Mouse (Mus musculus): ENCODE measurements at regions not wholly inside any gene's neighbourhood (a gene's known extent, or its start where the extent isn't known, plus 50 kb on each side); places are given as distances from the start of the nearest gene placed in this dataset.
A peak's percentile ranks its signal among the peaks of the same experiment; 100 is the strongest.
"Not testable (repeated sequence)": the region's sequence is repeated elsewhere in the genome, so short reads cannot be mapped to it uniquely, and the experiment has no call there.

DNA sequence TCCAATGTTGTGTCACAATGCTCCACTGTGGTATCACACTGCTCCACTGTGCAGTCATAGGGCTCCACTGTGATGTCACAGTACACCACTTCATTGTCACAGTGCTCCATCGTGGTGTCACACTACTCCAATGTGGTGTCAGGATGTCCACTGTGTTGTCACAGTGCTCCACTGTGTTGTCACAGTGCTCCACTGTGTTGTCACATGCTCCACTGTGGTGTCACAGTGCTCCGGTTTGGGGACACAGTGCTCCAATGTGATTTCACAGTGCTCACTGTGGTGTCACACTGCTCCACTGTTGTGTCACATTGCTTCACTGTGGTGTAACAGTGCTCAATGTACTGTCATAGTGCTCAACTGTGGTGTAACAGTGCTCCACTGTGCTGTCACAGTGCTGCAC, 108.1 kb upstream of the Scaf8 start:
- H3K27me3 ChIP-seq (replicated peaks; ENCODE audit: low read depth, poor library complexity, severe bottlenecking) = no peaks in the 10 kb centered on the region
- 84% methylated on average over 2 of the region's 2 CpGs for WGBS

DNA sequence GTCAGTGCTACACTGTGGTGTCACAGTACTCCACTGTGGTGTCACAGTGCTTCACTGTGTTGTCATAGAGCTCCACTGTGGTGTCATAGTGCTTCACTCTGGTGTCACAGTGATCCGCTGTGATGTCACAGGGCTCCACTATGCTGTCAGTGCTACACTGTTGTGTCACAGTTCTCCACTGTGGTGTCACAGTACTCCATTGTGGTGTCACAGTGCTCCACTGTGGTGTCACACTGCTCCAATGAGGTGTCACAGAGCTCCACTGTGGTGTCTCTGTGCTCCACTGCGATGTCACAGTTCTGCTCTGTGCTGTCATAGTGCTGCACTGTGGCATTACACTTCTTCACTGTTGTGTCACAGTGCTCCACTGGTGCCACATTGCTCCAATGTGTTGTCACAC, 107.5 kb upstream of the Scaf8 start:
- WGBS = 66% methylated on average over 2 of the region's 2 CpGs
- peak; percentile 5 for DNase-seq (ENCODE audit: low spot score)
- no peaks in the 10 kb centered on the region for H3K36me3 ChIP-seq (replicated peaks)
- H3K4me3 ChIP-seq = no peak overlapping the region
- peaks cover 89% of the 10 kb centered on the region for H3K9me3 ChIP-seq
- H3K27me3 ChIP-seq (replicated peaks; ENCODE audit: low read depth, poor library complexity, severe bottlenecking) = no peaks in the 10 kb centered on the region
- no peak overlapping the region for H3K27ac ChIP-seq (replicated peaks)
- H3K4me1 ChIP-seq = no peaks in the 10 kb centered on the region

More for the DNA sequence above, 108.1 kb upstream of the Scaf8 start:
- Histone ChIP-seq H3K4me3 (no peak overlapping the region), H3K27ac (replicated peaks) (no peak overlapping the region), H3K9me3 (peaks cover 88% of the 10 kb centered on the region), H3K36me3 (replicated peaks) (no peaks in the 10 kb centered on the region), H3K4me1 (no peaks in the 10 kb centered on the region)
- peak; percentile 4 for DNase-seq (ENCODE audit: low spot score)

DNA sequence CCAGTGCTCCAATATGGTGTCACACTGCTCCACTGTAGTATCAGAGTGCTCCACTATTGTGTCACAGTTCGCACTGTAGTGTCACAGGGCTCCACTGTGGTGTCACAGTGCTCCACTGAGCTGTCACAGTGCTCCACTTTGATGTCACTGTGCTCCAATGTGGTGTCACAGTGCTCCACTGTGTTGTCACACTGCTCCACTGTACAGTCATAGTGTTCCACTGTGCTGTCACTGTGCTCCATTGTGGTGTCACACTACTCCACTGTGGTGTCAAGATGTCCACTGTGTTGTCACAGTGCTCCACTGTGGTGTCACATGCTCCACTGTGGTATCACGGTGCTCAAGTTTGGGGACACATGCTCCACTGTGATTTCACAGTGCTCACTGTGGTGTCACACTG, 104.8 kb upstream of the Scaf8 start:
- WGBS = 61% methylated on average over 2 of the region's 2 CpGs
- H3K4me1 ChIP-seq = no peaks in the 10 kb centered on the region
- DNase-seq (ENCODE audit: low spot score) = peak; percentile 5
- no peaks in the 10 kb centered on the region for H3K27me3 ChIP-seq (replicated peaks; ENCODE audit: low read depth, poor library complexity, severe bottlenecking)
- peaks cover 93% of the 10 kb centered on the region for H3K9me3 ChIP-seq
- H3K36me3 ChIP-seq (replicated peaks) = no peaks in the 10 kb centered on the region
- H3K27ac ChIP-seq (replicated peaks) = no peak overlapping the region
- no peak overlapping the region for H3K4me3 ChIP-seq

DNA sequence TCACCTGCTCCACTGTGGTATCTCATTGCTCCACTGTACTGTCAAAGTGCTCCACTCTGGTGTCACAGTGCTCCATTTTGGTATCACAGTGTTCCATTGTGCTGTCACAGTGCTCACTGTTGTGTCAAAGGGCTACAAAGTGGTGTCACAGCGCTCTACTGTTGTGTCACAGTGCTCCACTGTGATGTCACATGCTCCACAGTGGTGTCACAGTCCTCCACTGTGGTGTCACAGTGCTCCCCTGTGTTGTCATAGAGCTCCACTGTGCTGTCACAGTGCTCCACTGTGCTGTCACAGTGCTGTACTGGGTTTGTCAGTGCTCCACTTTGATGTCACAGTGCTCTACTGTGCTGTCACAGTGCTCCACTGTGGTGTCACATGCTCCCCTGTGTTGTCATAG, 102.7 kb upstream of the Scaf8 start:
- Histone ChIP-seq H3K4me1 (no peaks in the 10 kb centered on the region), H3K9me3 (peaks cover 98% of the 10 kb centered on the region), H3K36me3 (replicated peaks) (no peaks in the 10 kb centered on the region), H3K27me3 (replicated peaks; ENCODE audit: low read depth, poor library complexity, severe bottlenecking) (no peaks in the 10 kb centered on the region), H3K4me3 (no peak overlapping the region), H3K27ac (replicated peaks) (no peak overlapping the region)
- 48% methylated on average over 1 of the region's 1 CpGs for WGBS
- DNase-seq (ENCODE audit: low spot score) = no peak

DNA sequence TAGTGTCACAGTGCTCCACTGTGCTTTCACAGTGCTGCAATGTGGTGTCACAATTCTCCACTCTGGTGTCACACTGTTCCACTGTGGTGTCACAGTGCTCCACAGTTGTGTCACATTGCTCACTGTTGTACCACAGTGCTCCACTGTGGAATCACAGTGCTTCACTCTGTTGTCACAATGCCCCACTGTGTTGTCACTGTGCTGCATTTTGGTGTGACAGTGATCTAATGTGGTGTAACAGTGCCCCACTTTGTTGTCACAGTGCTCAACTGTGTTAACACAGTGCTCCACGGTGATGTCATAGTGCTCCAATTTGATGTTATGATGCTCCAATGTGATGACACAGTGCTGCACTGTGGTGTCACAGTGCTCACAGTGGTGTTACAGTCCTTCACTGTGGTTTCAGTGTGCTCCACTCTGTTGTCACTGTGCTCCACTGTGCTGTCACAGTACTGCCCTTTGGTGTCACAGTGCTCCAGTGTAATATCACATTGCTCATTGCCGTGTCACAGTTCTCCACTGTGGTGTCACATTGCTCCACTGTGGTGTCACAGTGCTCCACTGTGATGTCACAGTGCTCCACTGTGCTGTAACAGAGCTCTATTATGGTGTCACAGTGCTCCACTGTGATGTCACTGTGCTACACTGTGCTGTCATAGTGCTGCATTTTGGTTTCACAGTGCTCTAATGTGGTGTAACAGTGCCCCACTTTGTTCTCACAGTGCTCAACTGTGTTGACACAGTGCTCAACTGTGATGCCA, 95.0 kb upstream of the Scaf8 start:
- H3K4me3 ChIP-seq = no peak overlapping the region
- peak; percentile 3 for DNase-seq (ENCODE audit: low spot score)
- H3K27me3 ChIP-seq (replicated peaks; ENCODE audit: low read depth, poor library complexity, severe bottlenecking) = no peaks in the 10 kb centered on the region
- no peaks in the 10 kb centered on the region for H3K4me1 ChIP-seq
- WGBS = 90% methylated on average over 2 of the region's 2 CpGs
- H3K36me3 ChIP-seq (replicated peaks) = no peaks in the 10 kb centered on the region
- peaks cover 91% of the 10 kb centered on the region for H3K9me3 ChIP-seq
- H3K27ac ChIP-seq (replicated peaks) = no peak overlapping the region

DNA sequence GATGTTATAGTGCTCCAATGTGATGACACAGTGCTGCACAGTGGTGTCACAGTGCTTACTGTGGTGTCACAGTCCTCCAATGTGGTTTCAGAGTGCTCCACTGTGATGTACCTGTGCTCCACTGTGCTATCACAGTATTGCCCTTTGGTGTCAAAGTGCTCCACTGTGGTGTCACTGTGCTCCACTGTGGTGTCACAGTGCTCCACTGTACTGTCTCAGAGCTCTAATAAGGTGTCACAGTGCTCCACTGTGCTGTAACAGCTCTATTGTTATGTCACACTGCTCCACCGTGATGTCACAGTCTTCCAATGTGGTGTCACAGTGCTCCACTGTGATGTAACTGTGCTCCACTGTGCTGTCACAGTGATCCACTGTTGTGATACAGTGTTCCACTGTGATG, 94.4 kb upstream of the Scaf8 start:
- no peak overlapping the region for H3K27ac ChIP-seq (replicated peaks)
- no peaks in the 10 kb centered on the region for H3K27me3 ChIP-seq (replicated peaks; ENCODE audit: low read depth, poor library complexity, severe bottlenecking)
- 85% methylated on average over 1 of the region's 1 CpGs for WGBS
- H3K36me3 ChIP-seq (replicated peaks) = no peaks in the 10 kb centered on the region
- peaks cover 91% of the 10 kb centered on the region for H3K9me3 ChIP-seq
- H3K4me1 ChIP-seq = no peaks in the 10 kb centered on the region
- DNase-seq (ENCODE audit: low spot score) = no peak
- no peak overlapping the region for H3K4me3 ChIP-seq

DNA sequence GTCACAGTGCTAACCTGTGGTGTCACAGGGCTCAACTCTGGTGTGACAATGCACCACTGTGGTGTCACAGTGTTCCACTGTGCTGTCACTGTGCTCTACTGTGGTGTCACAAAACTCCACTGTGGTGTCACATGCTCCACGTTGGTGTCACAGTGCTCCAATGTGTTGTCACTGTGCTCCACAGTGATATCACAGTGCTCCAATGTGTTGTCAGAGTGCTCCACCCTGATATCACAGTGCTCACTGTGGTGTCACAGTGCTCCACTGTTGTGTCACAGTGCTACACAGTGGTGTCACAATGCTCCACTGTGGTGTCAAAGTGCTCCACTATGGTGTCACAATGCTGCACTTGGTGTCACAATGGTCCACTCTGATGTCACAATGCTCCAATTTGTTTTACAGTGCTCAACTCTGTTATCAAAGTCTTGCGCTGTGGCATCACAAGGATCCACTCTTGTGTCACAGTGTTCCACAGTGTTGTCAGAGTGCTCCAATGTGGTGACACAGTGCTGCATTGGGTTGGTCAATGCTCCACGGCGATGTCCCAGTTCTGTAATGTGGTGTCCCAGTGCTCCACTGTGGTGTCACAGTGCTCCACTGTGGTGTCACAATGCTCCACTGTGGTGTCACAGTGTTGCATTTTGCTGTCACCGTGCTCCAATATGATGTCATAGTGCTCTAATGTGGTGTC, 92.4 kb upstream of the Scaf8 start:
- no peak overlapping the region for H3K27ac ChIP-seq (replicated peaks)
- no peaks in the 10 kb centered on the region for H3K4me1 ChIP-seq
- no peak for DNase-seq (ENCODE audit: low spot score)
- H3K4me3 ChIP-seq = no peak overlapping the region
- 83% methylated on average over 5 of the region's 5 CpGs for WGBS
- H3K9me3 ChIP-seq = peaks cover 90% of the 10 kb centered on the region
- no peaks in the 10 kb centered on the region for H3K27me3 ChIP-seq (replicated peaks; ENCODE audit: low read depth, poor library complexity, severe bottlenecking)
- no peaks in the 10 kb centered on the region for H3K36me3 ChIP-seq (replicated peaks)

DNA sequence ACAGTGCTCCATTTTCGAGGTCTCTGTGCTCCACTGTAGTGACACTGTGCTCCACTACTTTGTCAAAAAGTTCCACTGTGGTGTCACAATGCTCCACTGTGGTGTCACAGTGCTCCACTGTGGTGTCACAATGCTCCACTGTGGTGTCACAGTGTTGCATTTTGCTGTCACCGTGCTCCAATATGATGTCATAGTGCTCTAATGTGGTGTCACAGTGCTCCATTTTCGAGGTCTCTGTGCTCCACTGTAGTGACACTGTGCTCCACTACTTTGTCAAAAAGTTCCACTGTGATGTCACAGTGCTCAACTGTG, 91.9 kb upstream of the Scaf8 start:
- H3K9me3 ChIP-seq = peaks cover 90% of the 10 kb centered on the region
- 56% methylated on average over 3 of the region's 3 CpGs for whole genome bisulfite sequencing
- not testable (repeated sequence) for H3K4me1 ChIP-seq; H3K36me3 ChIP-seq (replicated peaks); H3K27me3 ChIP-seq (replicated peaks; ENCODE audit: low read depth, poor library complexity, severe bottlenecking); H3K27ac ChIP-seq (replicated peaks); H3K4me3 ChIP-seq; DNase-seq (ENCODE audit: low spot score)

DNA sequence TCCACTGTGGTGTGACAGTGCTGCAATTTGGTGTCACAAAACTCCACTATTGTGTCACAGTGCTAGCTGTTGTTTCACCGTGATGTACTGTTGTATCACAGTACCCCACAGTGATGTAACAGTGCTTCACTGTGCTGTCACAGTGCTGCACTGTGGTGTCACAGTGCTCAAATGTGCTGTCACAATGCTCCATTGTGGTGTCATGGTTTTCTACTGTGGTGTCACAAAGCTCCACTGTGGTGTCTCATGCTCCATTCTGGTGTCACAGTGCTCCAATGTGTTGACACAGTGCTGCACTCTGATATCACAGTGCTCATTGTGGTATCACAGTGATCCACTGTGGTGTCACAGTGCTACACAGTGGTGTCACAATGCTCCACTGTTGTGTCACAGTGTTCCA, 91.3 kb upstream of the Scaf8 start:
- H3K4me3 ChIP-seq = no peak overlapping the region
- 95% methylated on average over 1 of the region's 1 CpGs for WGBS
- H3K27ac ChIP-seq (replicated peaks) = no peak overlapping the region
- H3K9me3 ChIP-seq = peaks cover 90% of the 10 kb centered on the region
- no peak for DNase-seq (ENCODE audit: low spot score)
- H3K27me3 ChIP-seq (replicated peaks; ENCODE audit: low read depth, poor library complexity, severe bottlenecking) = no peaks in the 10 kb centered on the region
- H3K36me3 ChIP-seq (replicated peaks) = no peaks in the 10 kb centered on the region
- H3K4me1 ChIP-seq = no peaks in the 10 kb centered on the region

DNA sequence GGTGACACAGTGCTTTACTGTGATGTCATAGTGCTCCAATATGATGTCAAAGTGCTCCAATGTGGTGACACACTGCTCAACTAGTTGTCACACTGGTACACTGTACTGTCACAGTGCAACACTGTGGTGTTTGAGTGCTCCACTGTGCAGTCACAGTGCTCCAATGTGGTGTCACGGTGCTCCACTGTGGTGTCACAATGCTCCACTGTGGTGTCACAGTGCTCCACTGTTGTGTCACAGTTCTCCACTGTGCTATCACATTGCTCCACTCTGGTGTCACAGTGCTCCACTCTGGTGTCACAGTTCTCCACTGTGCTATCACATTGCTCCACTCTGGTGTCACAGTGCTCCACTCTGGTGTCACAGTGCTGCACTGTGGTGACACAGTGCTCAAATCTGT, 87.9 kb upstream of the Scaf8 start:
- H3K9me3 ChIP-seq = peaks cover 91% of the 10 kb centered on the region
- not testable (repeated sequence) for H3K4me1 ChIP-seq; H3K36me3 ChIP-seq (replicated peaks); H3K27ac ChIP-seq (replicated peaks); DNase-seq (ENCODE audit: low spot score); H3K4me3 ChIP-seq; H3K27me3 ChIP-seq (replicated peaks; ENCODE audit: low read depth, poor library complexity, severe bottlenecking)
- 37% methylated on average over 1 of the region's 1 CpGs for WGBS

DNA sequence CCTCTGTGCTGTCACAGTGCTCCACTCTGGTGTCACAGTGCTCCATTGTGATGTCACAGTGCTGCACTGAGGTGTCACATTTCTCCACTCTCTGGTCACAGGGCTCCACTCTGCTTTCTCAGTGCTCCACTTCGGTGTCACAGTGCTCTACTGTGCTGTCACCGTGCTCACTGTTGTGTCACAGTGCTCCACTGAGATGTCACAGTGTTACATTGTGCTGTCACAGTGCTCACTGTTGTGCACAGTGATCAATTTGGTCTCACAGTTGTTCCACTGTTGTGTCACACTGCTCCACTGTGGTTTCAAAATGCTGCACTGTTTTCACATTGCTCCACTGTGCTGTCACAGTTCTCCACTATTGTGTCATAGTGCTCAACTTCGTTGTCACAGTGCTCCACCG, 87.4 kb upstream of the Scaf8 start:
- H3K4me1 ChIP-seq = no peaks in the 10 kb centered on the region
- H3K4me3 ChIP-seq = no peak overlapping the region
- no peak overlapping the region for H3K27ac ChIP-seq (replicated peaks)
- peaks cover 91% of the 10 kb centered on the region for H3K9me3 ChIP-seq
- no peaks in the 10 kb centered on the region for H3K27me3 ChIP-seq (replicated peaks; ENCODE audit: low read depth, poor library complexity, severe bottlenecking)
- WGBS = 80% methylated on average over 4 of the region's 4 CpGs
- DNase-seq (ENCODE audit: low spot score) = peak; percentile 5
- H3K36me3 ChIP-seq (replicated peaks) = no peaks in the 10 kb centered on the region

DNA sequence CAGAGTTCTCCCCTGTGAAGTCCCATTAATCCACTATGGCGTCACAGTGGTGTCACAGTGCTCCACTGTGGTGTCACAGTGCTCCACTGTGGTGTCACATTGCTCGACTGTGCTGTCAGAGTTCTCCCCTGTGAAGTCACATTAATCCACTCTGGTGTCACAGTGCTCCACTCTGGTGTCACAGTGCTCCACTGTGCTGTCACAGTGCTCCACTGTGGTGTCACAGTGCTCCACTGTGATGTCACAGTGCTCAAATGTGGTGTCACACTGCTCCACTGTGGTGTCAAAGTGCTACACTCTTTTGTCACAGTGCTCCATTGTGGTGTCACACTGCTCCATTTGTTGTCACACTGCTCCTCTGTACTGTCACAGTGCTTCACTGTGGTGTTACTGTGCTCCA, 85.0 kb upstream of the Scaf8 start:
- not testable (repeated sequence) for H3K4me1 ChIP-seq; DNase-seq (ENCODE audit: low spot score); H3K36me3 ChIP-seq (replicated peaks); H3K4me3 ChIP-seq; H3K27ac ChIP-seq (replicated peaks); H3K27me3 ChIP-seq (replicated peaks; ENCODE audit: low read depth, poor library complexity, severe bottlenecking)
- H3K9me3 ChIP-seq = peaks cover 93% of the 10 kb centered on the region
- WGBS = 65% methylated on average over 2 of the region's 2 CpGs

DNA sequence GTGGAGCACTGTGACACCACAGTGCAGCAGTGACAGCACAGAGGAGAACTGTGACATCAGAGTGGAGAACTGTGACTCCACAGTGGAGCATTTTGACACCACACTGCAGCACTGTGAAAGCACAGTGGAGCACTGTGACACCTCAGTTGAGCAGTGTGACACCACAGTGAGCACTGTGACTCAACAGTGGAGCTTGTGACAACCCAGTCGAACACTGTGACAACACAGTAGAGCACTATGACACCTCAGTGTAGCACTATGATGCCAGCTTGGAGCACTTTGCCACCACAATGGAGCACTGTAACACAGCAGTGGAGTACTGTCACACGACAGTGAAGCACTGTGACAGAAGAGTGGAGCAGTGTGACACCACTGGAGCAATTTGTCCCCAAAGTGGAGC, 79.7 kb upstream of the Scaf8 start:
- H3K4me1 ChIP-seq = no peaks in the 10 kb centered on the region
- no peak overlapping the region for H3K27ac ChIP-seq (replicated peaks)
- H3K27me3 ChIP-seq (replicated peaks; ENCODE audit: low read depth, poor library complexity, severe bottlenecking) = no peaks in the 10 kb centered on the region
- peaks cover 76% of the 10 kb centered on the region for H3K9me3 ChIP-seq
- no peak overlapping the region for H3K4me3 ChIP-seq
- no peaks in the 10 kb centered on the region for H3K36me3 ChIP-seq (replicated peaks)
- DNase-seq (ENCODE audit: low spot score) = no peak
- 78% methylated on average over 2 of the region's 2 CpGs for WGBS
